Mouse (Mus musculus) C2C12 (cell line): ENCODE measurements around the gene Gprin1.

Experiments used
- CEBPB ChIP-seq: IDR thresholded peaks from one replicate; pipeline ENCODE4 v1.6.1; 2011; ENCODE audit warnings: low read depth, mild to moderate bottlenecking, control low read depth, moderate library complexity
- CTCF ChIP-seq: IDR thresholded peaks from one replicate; pipeline ENCODE4 v1.5.1; 2011; ENCODE audit not compliant: control insufficient read depth, insufficient read depth, insufficient read length
- FOSL1 ChIP-seq: IDR thresholded peaks from one replicate; pipeline ENCODE4 v1.8.0; 2011; ENCODE audit warnings: mild to moderate bottlenecking, low read length; ENCODE audit not compliant: poor library complexity, insufficient read depth, severe bottlenecking
- MYOD1 ChIP-seq: IDR thresholded peaks from one replicate; pipeline ENCODE4 v1.6.1; 2011; ENCODE audit warnings: low read depth; ENCODE audit not compliant: control insufficient read depth, insufficient read length
- MYOG ChIP-seq: IDR thresholded peaks from one replicate; pipeline ENCODE4 v1.6.1; 2011; ENCODE audit not compliant: control insufficient read depth, insufficient read length; ENCODE audit errors: extremely low read depth
- USF1 ChIP-seq: IDR thresholded peaks from one replicate; pipeline ENCODE4 v1.6.1; 2011; ENCODE audit warnings: low read depth, mild to moderate bottlenecking, control low read depth, moderate library complexity

GRCm38 (mm10) chr13:54794002-54794577, 44.4 kb upstream of the Gprin1 start:
- TF ChIP-seq CTCF (no peak), USF1 (no peak), FOSL1 (no peak), CEBPB (no peak), MYOG (no peak), MYOD1 (no peak)
